Mouse (Mus musculus) limb, embryonic 13.5 days (tissue): ENCODE measurements around the gene Ormdl2. TPM values are rescaled to one million over a fixed set of nuclear protein-coding genes. Genes with fewer than 3 reads are reported as not detected.

Source experiments
- ATAC-seq: fragments of 200-750 bp; cut with Nextera tagmentation; 2 replicates; pipeline ENCODE4 v1.8.0; 2017; ENCODE audit warnings: low read depth, moderate number of reproducible peaks, moderate TSS enrichment; ENCODE audit not compliant: low FRiP score
- H3K27ac ChIP-seq: fragments of 300-500 bp; sonication (generic); 2 replicates; pipeline ENCODE4 v1.5.1; 2015; ENCODE audit warnings: inconsistent platforms, mild to moderate bottlenecking, moderate library complexity
- H3K27me3 ChIP-seq: fragments of 300-500 bp; sonication (generic); 2 replicates; pipeline ENCODE4 v1.6.1; 2015; ENCODE audit warnings: mild to moderate bottlenecking, inconsistent platforms
- H3K36me3 ChIP-seq: fragments of 300-500 bp; sonication (generic); 2 replicates; pipeline ENCODE4 v1.6.1; 2015; ENCODE audit warnings: inconsistent platforms, mild to moderate bottlenecking, moderate library complexity
- H3K4me1 ChIP-seq: fragments of 300-500 bp; sonication (generic); 2 replicates; pipeline ENCODE4 v1.6.1; 2015; ENCODE audit warnings: inconsistent platforms
- H3K4me2 ChIP-seq: fragments of 300-500 bp; sonication (generic); replicated peaks from 2 replicates; pipeline ENCODE4 v1.6.1; 2015; ENCODE audit warnings: inconsistent platforms, mild to moderate bottlenecking, moderate library complexity
- H3K4me3 ChIP-seq: fragments of 300-500 bp; sonication (generic); 2 replicates; pipeline ENCODE4 v1.5.1; 2015; ENCODE audit warnings: moderate library complexity, mild to moderate bottlenecking, inconsistent platforms
- H3K9ac ChIP-seq: fragments of 300-500 bp; sonication (generic); 2 replicates; pipeline ENCODE4 v1.6.1; 2015; ENCODE audit warnings: mild to moderate bottlenecking, inconsistent platforms
- H3K9me3 ChIP-seq: fragments of 300-500 bp; sonication (generic); 2 replicates; pipeline ENCODE4 v1.6.1; 2016; ENCODE audit warnings: inconsistent platforms
- WGBS: fragments of 180-500 bp; shearing (Covaris S2); methylation state at CpG from one replicate; pipeline ENCODE4 v1.1.7; 2015; 5-methylcytosine and 5-hydroxymethylcytosine counted together
- polyA plus RNA-seq: library from polyadenylated mRNA; unstranded; fragments of >200 nt; fragmentation: Nextera tagmentation; extraction: Ambion mirVana; gene quantifications from 2 replicates; pipeline ENCODE4 v1.2.1, GENCODE M21; 2015

The Ormdl2 gene
- polyA plus RNA-seq = 30.2 and 34.0 TPM in 2 replicates

- peak within 1 kb of the TSS; percentile 87 for H3K9ac ChIP-seq
- ATAC-seq = peak; percentile 99
- H3K4me1 ChIP-seq = peaks cover 16% of the 10 kb centered on the region
- peaks cover 43% of the 10 kb centered on the region for H3K36me3 ChIP-seq
- H3K4me3 ChIP-seq = peak within 1 kb of the TSS; percentile 89
- peak within 1 kb of the TSS; percentile 85 for H3K4me2 ChIP-seq
- H3K27ac ChIP-seq = peak within 1 kb of the TSS; percentile 65; the same call in 1 of the 2 replicates
- WGBS = under 1% methylated on average over 46 of the region's 46 CpGs
- H3K27me3 ChIP-seq = no peaks in the 10 kb centered on the region
- no peaks in the 10 kb centered on the region for H3K9me3 ChIP-seq
Observed at GRCm38 (mm10) chr10:128821358-128822056, at the start of gene Ormdl2. TSS of gene Ormdl2 (minus strand) at chr10:128821645.

GRCm38 (mm10) chr10:128870341-128870740 is 48.9 kb upstream of the Ormdl2 start:
- Histone ChIP-seq H3K27me3 (no peaks in the 10 kb centered on the region), H3K4me3 (no peak overlapping the region), H3K9me3 (no peaks in the 10 kb centered on the region), H3K36me3 (peaks cover 72% of the 10 kb centered on the region), H3K27ac (no peak overlapping the region), H3K4me1 (no peaks in the 10 kb centered on the region), H3K9ac (no peak overlapping the region), H3K4me2 (no peak overlapping the region)
- ATAC-seq = no peak
- 88% methylated on average over 3 of the region's 3 CpGs for WGBS

GRCm38 (mm10) chr10:128866518-128866917 is 45.1 kb upstream of the Ormdl2 start:
- WGBS = 85% methylated on average over 1 of the region's 1 CpGs
- H3K9ac ChIP-seq = no peak overlapping the region
- H3K4me3 ChIP-seq = no peak overlapping the region
- H3K4me1 ChIP-seq = no peaks in the 10 kb centered on the region
- no peak overlapping the region for H3K4me2 ChIP-seq
- peaks cover 51% of the 10 kb centered on the region for H3K36me3 ChIP-seq
- no peak overlapping the region for H3K27ac ChIP-seq
- H3K9me3 ChIP-seq = no peaks in the 10 kb centered on the region
- H3K27me3 ChIP-seq = no peaks in the 10 kb centered on the region
- no peak for ATAC-seq

GRCm38 (mm10) chr10:128866042-128866441 is 44.6 kb upstream of the Ormdl2 start:
- WGBS = 80% methylated on average over 3 of the region's 3 CpGs
- Histone ChIP-seq H3K9me3 (no peaks in the 10 kb centered on the region), H3K4me1 (no peaks in the 10 kb centered on the region), H3K27ac (no peak overlapping the region), H3K27me3 (no peaks in the 10 kb centered on the region), H3K36me3 (peaks cover 50% of the 10 kb centered on the region), H3K4me3 (no peak overlapping the region), H3K9ac (no peak overlapping the region), H3K4me2 (no peak overlapping the region)
- no peak for ATAC-seq

DNA sequence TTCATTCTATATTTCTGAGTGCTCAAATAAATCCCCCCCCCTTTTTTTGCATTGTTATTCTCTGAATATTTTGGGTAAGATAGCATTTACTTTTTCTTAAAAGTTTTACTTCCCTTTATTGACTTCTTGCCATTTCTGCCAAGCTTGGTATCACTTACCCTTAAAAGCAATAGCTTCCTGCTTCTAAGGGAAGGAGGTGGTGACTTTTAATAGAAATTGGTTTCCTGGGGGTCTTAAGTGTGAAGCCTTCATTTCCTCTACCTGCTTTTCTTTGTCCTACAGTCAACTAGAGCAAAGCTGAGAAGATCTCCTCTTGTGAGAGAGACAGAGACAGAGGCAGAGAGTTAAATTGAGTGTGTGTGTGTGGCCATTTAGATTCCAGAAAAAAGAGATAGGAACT is 39.7 kb upstream of the Ormdl2 start:
- ATAC-seq = no peak
- no peaks in the 10 kb centered on the region for H3K4me1 ChIP-seq
- H3K27ac ChIP-seq = no peak overlapping the region
- H3K4me2 ChIP-seq = no peak overlapping the region
- H3K4me3 ChIP-seq = no peak overlapping the region
- H3K27me3 ChIP-seq = no peaks in the 10 kb centered on the region
- peaks cover 56% of the 10 kb centered on the region for H3K36me3 ChIP-seq
- no peaks in the 10 kb centered on the region for H3K9me3 ChIP-seq
- no peak overlapping the region for H3K9ac ChIP-seq

GRCm38 (mm10) chr10:128850339-128850738 is 28.9 kb upstream of the Ormdl2 start:
- no peak for ATAC-seq
- WGBS = 60% methylated on average over 3 of the region's 3 CpGs
- no peaks in the 10 kb centered on the region for H3K27me3 ChIP-seq
- H3K36me3 ChIP-seq = peaks cover 46% of the 10 kb centered on the region
- no peak overlapping the region for H3K9ac ChIP-seq
- no peaks in the 10 kb centered on the region for H3K9me3 ChIP-seq
- no peak overlapping the region for H3K27ac ChIP-seq
- no peak overlapping the region for H3K4me2 ChIP-seq
- peaks cover 4% of the 10 kb centered on the region for H3K4me1 ChIP-seq
- H3K4me3 ChIP-seq = no peak overlapping the region

DNA sequence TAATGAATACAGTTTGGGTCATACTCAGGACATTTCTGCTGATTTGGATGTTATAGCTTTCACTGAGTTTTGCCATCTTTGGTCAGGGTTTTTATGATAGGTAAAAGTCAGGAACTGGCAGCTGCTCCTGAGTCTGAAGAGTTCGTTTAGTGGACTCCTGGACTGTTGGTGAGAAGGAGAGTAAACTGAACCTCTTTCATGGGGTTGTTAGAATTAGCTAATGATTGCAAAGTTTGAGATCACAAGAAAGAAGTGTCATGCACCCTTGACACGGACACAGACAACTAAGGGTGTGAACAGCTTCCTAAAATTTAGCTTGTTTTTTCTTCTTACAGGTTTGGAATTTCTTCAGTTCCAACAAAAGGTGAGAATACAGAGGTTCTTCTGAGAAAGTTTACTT is 27.0 kb upstream of the Ormdl2 start:
- 51% methylated on average over 2 of the region's 2 CpGs for WGBS
- H3K36me3 ChIP-seq = peaks cover 47% of the 10 kb centered on the region

GRCm38 (mm10) chr10:128846664-128847063 is 25.2 kb upstream of the Ormdl2 start:
- Histone ChIP-seq H3K9me3 (no peaks in the 10 kb centered on the region), H3K36me3 (peaks cover 57% of the 10 kb centered on the region), H3K4me2 (no peak overlapping the region), H3K9ac (no peak overlapping the region), H3K27ac (no peak overlapping the region), H3K4me3 (no peak overlapping the region), H3K27me3 (no peaks in the 10 kb centered on the region), H3K4me1 (peaks cover 14% of the 10 kb centered on the region)
- ATAC-seq = no peak
- 95% methylated on average over 4 of the region's 4 CpGs for WGBS

More for the DNA sequence above, 27.0 kb upstream of the Ormdl2 start:
- no peak overlapping the region for H3K9ac ChIP-seq
- no peak overlapping the region for H3K4me3 ChIP-seq
- no peaks in the 10 kb centered on the region for H3K27me3 ChIP-seq
- ATAC-seq = no peak
- H3K4me2 ChIP-seq = no peak overlapping the region
- peaks cover 14% of the 10 kb centered on the region for H3K4me1 ChIP-seq
- no peaks in the 10 kb centered on the region for H3K9me3 ChIP-seq
- no peak overlapping the region for H3K27ac ChIP-seq

- H3K36me3 ChIP-seq = peaks cover 65% of the 10 kb centered on the region
- no peak overlapping the region for H3K27ac ChIP-seq
- 44% methylated on average over 2 of the region's 2 CpGs for WGBS
Observed at GRCm38 (mm10) chr10:128845516-128845915, 24.1 kb upstream of the Ormdl2 start.

GRCm38 (mm10) chr10:128843260-128843659 is 21.8 kb upstream of the Ormdl2 start:
- WGBS = 92% methylated on average over 5 of the region's 5 CpGs
- H3K9ac ChIP-seq = no peak overlapping the region
- no peaks in the 10 kb centered on the region for H3K27me3 ChIP-seq
- no peak overlapping the region for H3K4me2 ChIP-seq
- H3K9me3 ChIP-seq = no peaks in the 10 kb centered on the region
- peaks cover 14% of the 10 kb centered on the region for H3K4me1 ChIP-seq
- H3K4me3 ChIP-seq = no peak overlapping the region
- no peak for ATAC-seq
- H3K27ac ChIP-seq = no peak overlapping the region
- H3K36me3 ChIP-seq = peaks cover 66% of the 10 kb centered on the region

More at GRCm38 (mm10) chr10:128845516-128845915, 24.1 kb upstream of the Ormdl2 start:
- no peaks in the 10 kb centered on the region for H3K27me3 ChIP-seq
- 0 out of 2 replicates have a peak overlapping the region, but pooled peaks have one; percentile 7 for H3K4me2 ChIP-seq
- peaks cover 14% of the 10 kb centered on the region for H3K4me1 ChIP-seq
- H3K9ac ChIP-seq = no peak overlapping the region
- no peaks in the 10 kb centered on the region for H3K9me3 ChIP-seq
- no peak overlapping the region for H3K4me3 ChIP-seq
- no peak for ATAC-seq

DNA sequence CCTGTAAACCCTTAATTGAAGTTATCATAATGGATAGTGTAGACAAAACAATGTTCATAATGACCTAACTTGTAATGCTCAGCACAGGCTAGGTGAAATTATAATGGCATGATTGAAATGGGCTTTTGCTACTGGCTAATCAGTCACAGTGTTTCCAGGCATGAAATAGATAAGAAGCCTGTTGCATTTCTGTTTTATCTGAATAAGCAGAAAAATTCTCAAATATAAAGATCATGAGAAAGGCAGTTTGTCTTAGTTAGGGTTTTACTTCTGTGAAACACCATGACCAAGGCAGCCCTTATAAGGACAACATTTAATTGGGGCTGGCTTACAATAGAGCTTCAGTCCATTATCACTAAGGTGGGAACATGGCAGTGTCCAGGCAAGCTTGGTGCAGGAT is 19.2 kb upstream of the Ormdl2 start:
- Histone ChIP-seq H3K4me1 (peaks cover 11% of the 10 kb centered on the region), H3K36me3 (peaks cover 76% of the 10 kb centered on the region)
- no peak for ATAC-seq

GRCm38 (mm10) chr10:128839434-128839833 is 18.0 kb upstream of the Ormdl2 start:
- ATAC-seq = no peak
- Histone ChIP-seq H3K27me3 (no peaks in the 10 kb centered on the region), H3K4me3 (no peak overlapping the region), H3K9ac (no peak overlapping the region), H3K27ac (no peak overlapping the region), H3K36me3 (peaks cover 78% of the 10 kb centered on the region), H3K4me1 (peaks cover under 1% of the 10 kb centered on the region; the same call in 1 of the 2 replicates), H3K4me2 (no peak overlapping the region), H3K9me3 (no peaks in the 10 kb centered on the region)

More for the DNA sequence above, 19.2 kb upstream of the Ormdl2 start:
- H3K27ac ChIP-seq = no peak overlapping the region
- H3K4me3 ChIP-seq = no peak overlapping the region
- H3K4me2 ChIP-seq = no peak overlapping the region
- no peaks in the 10 kb centered on the region for H3K27me3 ChIP-seq
- no peak overlapping the region for H3K9ac ChIP-seq
- no peaks in the 10 kb centered on the region for H3K9me3 ChIP-seq

DNA sequence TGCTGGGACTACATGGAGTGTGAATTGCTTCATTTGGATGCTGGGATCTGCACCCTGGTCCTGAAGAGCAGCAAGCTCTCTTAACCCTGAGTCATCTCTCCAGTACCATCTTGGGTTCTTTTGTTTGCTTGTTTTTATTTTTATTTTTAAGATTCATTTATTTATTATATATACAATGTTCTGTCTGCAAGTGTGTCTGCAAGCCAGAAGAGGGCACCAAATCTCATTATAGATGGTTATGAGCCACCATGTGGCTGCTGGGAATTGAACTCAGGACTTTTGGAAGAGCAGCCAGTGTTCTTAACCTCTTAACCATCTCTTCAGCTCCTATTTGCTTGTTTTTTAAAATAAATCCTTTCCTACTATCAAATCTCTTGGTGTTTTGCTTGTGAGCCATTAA is 16.0 kb upstream of the Ormdl2 start:
- H3K36me3 ChIP-seq = peaks cover 85% of the 10 kb centered on the region
- H3K9me3 ChIP-seq = no peaks in the 10 kb centered on the region
- no peaks in the 10 kb centered on the region for H3K27me3 ChIP-seq
- H3K4me2 ChIP-seq = no peak overlapping the region
- no peak overlapping the region for H3K27ac ChIP-seq
- H3K9ac ChIP-seq = no peak overlapping the region
- no peaks in the 10 kb centered on the region for H3K4me1 ChIP-seq
- no peak overlapping the region for H3K4me3 ChIP-seq
- no peak for ATAC-seq
